Mouse (Mus musculus) heart, postnatal 14 days (tissue): ENCODE measurements around the gene Aldh16a1. TPM values are rescaled to one million over a fixed set of nuclear protein-coding genes. Genes with fewer than 3 reads are reported as not detected.
A peak's percentile ranks its signal among the peaks of the same experiment; 100 is the strongest.
"Not testable (repeated sequence)": the region's sequence is repeated elsewhere in the genome, so short reads cannot be mapped to it uniquely, and the experiment has no call there.

Source experiments
- DNase-seq, 2 experiments: peaks; one replicate each; pipeline ENCODE4 v3.0.0; 2021 to 2022
- intact Hi-C: fragments of 180-260 bp; cut with DNase I; formaldehyde crosslinking; loops from one replicate; pipeline ENCODE4 v1.15.1; 2025
- total RNA-seq, 2 experiments: library from RNA; stranded (reverse); gene quantifications; 2 replicates each; pipeline ENCODE4 v1.2.3; 2021

The Aldh16a1 gene
- total RNA-seq, 2 experiments from 2014 or later: 20.3 to 27.3 TPM

- intact Hi-C loops: loop anchor here (5.0 kb wide), 1 partner anchor 40 kb away; no protein-coding TSS in a partner anchor
- DNase-seq: no peak
These were observed 31.7 kb downstream of the Aldh16a1 start for GRCm38 (mm10) chr7:45122561-45123185.

GRCm38 (mm10) chr7:45121966-45122365 lies 32.4 kb downstream of the Aldh16a1 start:
- no peak for DNase-seq
- intact Hi-C loops: loop anchor here (5.0 kb wide), 1 partner anchor 40 kb away; no protein-coding TSS in a partner anchor

- intact Hi-C loops: loop anchor here (5.0 kb wide), 1 partner anchor 39 kb away; no protein-coding TSS in a partner anchor
- DNase-seq: peak; percentile 63 to 76
These were observed 33.0 kb downstream of the Aldh16a1 start for GRCm38 (mm10) chr7:45121404-45121803.

GRCm38 (mm10) chr7:45119780-45120709 lies 34.3 kb downstream of the Aldh16a1 start:
- intact Hi-C loops: loop anchor here (5.0 kb wide), 1 partner anchor 38 kb away; no protein-coding TSS in a partner anchor

GRCm38 (mm10) chr7:45118336-45118735 lies 36.0 kb downstream of the Aldh16a1 start:
- intact Hi-C loops: no loop called here
- DNase-seq: no peak

More at GRCm38 (mm10) chr7:45119780-45120709, 34.3 kb downstream of the Aldh16a1 start:
- no peak for DNase-seq

- intact Hi-C loops: no loop called here
- no peak for DNase-seq
These were observed 36.8 kb downstream of the Aldh16a1 start for GRCm38 (mm10) chr7:45117566-45117965.

GRCm38 (mm10) chr7:45113476-45113875 lies 40.9 kb downstream of the Aldh16a1 start:
- DNase-seq: no peak
- intact Hi-C loops: no loop called here

GRCm38 (mm10) chr7:45112529-45112928 lies 41.9 kb downstream of the Aldh16a1 start:
- DNase-seq: no peak
- intact Hi-C loops: no loop called here

GRCm38 (mm10) chr7:45111940-45112339 lies 42.4 kb downstream of the Aldh16a1 start:
- intact Hi-C loops: no loop called here
- DNase-seq: no peak

- DNase-seq, intact Hi-C loops: not testable (repeated sequence)
These were observed 44.3 kb downstream of the Aldh16a1 start for GRCm38 (mm10) chr7:45110089-45110488.

- no peak for DNase-seq
- intact Hi-C loops: no loop called here
These were observed 47.2 kb downstream of the Aldh16a1 start for GRCm38 (mm10) chr7:45107052-45107645.

GRCm38 (mm10) chr7:45106441-45106840 lies 47.9 kb downstream of the Aldh16a1 start:
- no peak for DNase-seq
- intact Hi-C loops: no loop called here

- DNase-seq: no peak
These were observed 48.9 kb downstream of the Aldh16a1 start for GRCm38 (mm10) chr7:45105491-45105890.

GRCm38 (mm10) chr7:45104941-45105340 lies 49.4 kb downstream of the Aldh16a1 start:
- no peak for DNase-seq
- intact Hi-C loops: no loop called here

More at GRCm38 (mm10) chr7:45105491-45105890, 48.9 kb downstream of the Aldh16a1 start:
- intact Hi-C loops: no loop called here

GRCm38 (mm10) chr7:45103652-45104180 lies 50.7 kb downstream of the Aldh16a1 start, which contains the start of gene Fcgrt:
TSS of gene Fcgrt (minus strand) at chr7:45103851.
- peak; percentile 92 to 96 for DNase-seq
- intact Hi-C loops: loop anchor here (2.0 kb wide), 1 partner anchor 21 kb away; no protein-coding TSS in a partner anchor

- DNase-seq: peak; percentile 35 to 47
- intact Hi-C loops: loop anchor here (2.0 kb wide), 1 partner anchor 20 kb away; no protein-coding TSS in a partner anchor
These were observed 51.3 kb downstream of the Aldh16a1 start for GRCm38 (mm10) chr7:45102940-45103585.

GRCm38 (mm10) chr7:45102441-45102840 lies 51.9 kb downstream of the Aldh16a1 start:
- intact Hi-C loops: loop anchor here (2.0 kb wide), 1 partner anchor 20 kb away; no protein-coding TSS in a partner anchor
- DNase-seq: no peak

GRCm38 (mm10) chr7:45100046-45100445 lies 54.3 kb downstream of the Aldh16a1 start:
- intact Hi-C loops: no loop called here
- DNase-seq: no peak

GRCm38 (mm10) chr7:45098541-45099240 lies 55.7 kb downstream of the Aldh16a1 start:
- intact Hi-C loops: no loop called here
- peak in 1 of 2 experiments; percentile 45 for DNase-seq
